Mouse (Mus musculus): ENCODE data around the gene Scamp5. TPM values are rescaled to one million over a fixed set of nuclear protein-coding genes. Genes with fewer than 3 reads are reported as not detected.
A peak's percentile ranks its signal among the peaks of the same experiment; 100 is the strongest.

Scamp5 gene
- 13.1 and 13.7 TPM in 2 replicates for polyA plus RNA-seq (2014; fragmentation: Nextera tagmentation; extraction: Ambion mirVana)

- Histone ChIP-seq H3K27me3 (replicated peaks; ENCODE audit: control insufficient read depth, insufficient read depth, low read length) (no peaks in the 10 kb centered on the region), H3K4me3 (ENCODE audit: low read depth, low read length) (peak within 1 kb of the TSS; percentile 74), H3K4me2 (ENCODE audit: low read length) (peak within 1 kb of the TSS; percentile 91), H3K36me3 (ENCODE audit: control insufficient read depth, insufficient read depth, low read length) (no peaks in the 10 kb centered on the region), H3K27ac (ENCODE audit: low read depth) (peak within 1 kb of the TSS; percentile 47; the same call in 1 of the 2 replicates), H3K9me3 (ENCODE audit: control insufficient read depth, low read length) (no peaks in the 10 kb centered on the region), H3K4me1 (replicated peaks; ENCODE audit: control insufficient read depth, insufficient read depth, low read length) (peaks cover 7% of the 10 kb centered on the region), H3K9ac (ENCODE audit: low read length) (peak within 1 kb of the TSS; percentile 78)
- 2% methylated on average over 48 of the region's 48 CpGs for WGBS
- DNase-seq (ENCODE audit: low spot score) (peak; percentile 95), ATAC-seq (replicated peaks; ENCODE audit: low FRiP score, low TSS enrichment, low read depth) (peak; percentile 87)
Measured at GRCm38 (mm10) chr9:57467896-57468549, at the start of gene Scamp5. Gene Scamp5, minus strand, starts transcription at chr9:57468060.

GRCm38 (mm10) chr9:57517113-57517512, 49.3 kb upstream of the Scamp5 start:
- no peak overlapping the region for H3K4me3 ChIP-seq (ENCODE audit: low read depth, low read length)
- no peaks in the 10 kb centered on the region for H3K36me3 ChIP-seq (ENCODE audit: control insufficient read depth, insufficient read depth, low read length)
- no peaks in the 10 kb centered on the region for H3K9me3 ChIP-seq (ENCODE audit: control insufficient read depth, low read length)
- WGBS, result 15% methylated on average over 3 of the region's 3 CpGs
- no peak overlapping the region for H3K4me2 ChIP-seq (ENCODE audit: low read length)
- peaks cover 7% of the 10 kb centered on the region for H3K4me1 ChIP-seq (replicated peaks; ENCODE audit: control insufficient read depth, insufficient read depth, low read length)
- ATAC-seq (replicated peaks; ENCODE audit: low FRiP score, low TSS enrichment, low read depth), result no peak
- H3K27me3 ChIP-seq (replicated peaks; ENCODE audit: control insufficient read depth, insufficient read depth, low read length), result no peaks in the 10 kb centered on the region
- no peak overlapping the region for H3K27ac ChIP-seq (ENCODE audit: low read depth)
- DNase-seq (ENCODE audit: low spot score), result peak; percentile 94
- H3K9ac ChIP-seq (ENCODE audit: low read length), result no peak overlapping the region

DNA sequence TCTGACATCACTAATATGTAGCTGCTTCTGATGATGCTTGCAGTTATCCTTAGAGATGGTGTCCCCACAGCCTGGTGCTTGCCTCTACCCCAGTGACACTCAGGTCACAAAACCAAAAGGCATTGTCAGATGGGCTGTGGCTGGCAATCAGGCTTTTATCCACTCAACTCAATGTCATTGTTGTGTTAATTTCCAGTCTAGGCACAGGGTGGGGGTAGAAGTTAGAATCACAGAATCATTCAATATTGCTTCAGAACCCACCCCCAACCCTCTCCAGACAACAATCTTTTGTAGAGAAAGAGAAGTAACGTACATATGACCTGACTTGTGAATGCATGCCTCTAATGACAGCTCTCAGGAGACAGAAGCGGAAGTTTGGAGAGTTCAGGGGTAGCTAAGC, 42.7 kb upstream of the Scamp5 start:
- Histone ChIP-seq H3K9ac (ENCODE audit: low read length) (no peak overlapping the region), H3K4me3 (ENCODE audit: low read depth, low read length) (no peak overlapping the region), H3K4me2 (ENCODE audit: low read length) (no peak overlapping the region), H3K4me1 (replicated peaks; ENCODE audit: control insufficient read depth, insufficient read depth, low read length) (peaks cover under 1% of the 10 kb centered on the region), H3K9me3 (ENCODE audit: control insufficient read depth, low read length) (no peaks in the 10 kb centered on the region), H3K27me3 (replicated peaks; ENCODE audit: control insufficient read depth, insufficient read depth, low read length) (peaks cover 10% of the 10 kb centered on the region), H3K36me3 (ENCODE audit: control insufficient read depth, insufficient read depth, low read length) (no peaks in the 10 kb centered on the region), H3K27ac (ENCODE audit: low read depth) (no peak overlapping the region)
- no peak for ATAC-seq (replicated peaks; ENCODE audit: low FRiP score, low TSS enrichment, low read depth)
- DNase-seq (ENCODE audit: low spot score), result no peak
- WGBS, result 76% methylated on average over 2 of the region's 2 CpGs

DNA sequence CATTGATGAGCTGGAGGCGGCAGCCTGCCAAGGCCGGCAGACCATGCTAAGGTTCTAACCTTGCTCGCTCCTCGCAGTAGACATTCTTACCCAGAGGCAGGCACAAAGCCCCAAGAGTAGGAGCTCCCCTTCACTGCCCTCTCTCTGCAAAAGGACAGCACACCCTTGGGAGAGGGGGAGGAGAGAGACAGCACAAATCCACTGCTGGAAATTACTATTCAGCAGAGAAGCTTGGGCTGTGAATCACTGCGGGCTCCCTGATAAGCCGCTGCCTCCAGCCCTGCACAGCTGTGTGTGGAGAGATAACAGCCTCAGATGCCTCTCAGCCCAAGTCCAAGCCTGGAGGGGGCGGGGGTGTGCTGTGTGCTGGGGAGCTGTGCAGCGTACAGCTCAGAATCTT, 37.8 kb upstream of the Scamp5 start:
- ATAC-seq (replicated peaks; ENCODE audit: low FRiP score, low TSS enrichment, low read depth) (peak; percentile 71), DNase-seq (ENCODE audit: low spot score) (peak; percentile 66)
- Histone ChIP-seq H3K9ac (ENCODE audit: low read length) (no peak overlapping the region), H3K27ac (ENCODE audit: low read depth) (no peak overlapping the region), H3K4me2 (ENCODE audit: low read length) (peak overlapping the region; percentile 13; the same call in 1 of the 2 replicates), H3K4me1 (replicated peaks; ENCODE audit: control insufficient read depth, insufficient read depth, low read length) (peaks cover 22% of the 10 kb centered on the region), H3K9me3 (ENCODE audit: control insufficient read depth, low read length) (no peaks in the 10 kb centered on the region), H3K36me3 (ENCODE audit: control insufficient read depth, insufficient read depth, low read length) (no peaks in the 10 kb centered on the region), H3K27me3 (replicated peaks; ENCODE audit: control insufficient read depth, insufficient read depth, low read length) (peaks cover 59% of the 10 kb centered on the region), H3K4me3 (ENCODE audit: low read depth, low read length) (no peak overlapping the region)
- 10% methylated on average over 8 of the region's 8 CpGs for WGBS

GRCm38 (mm10) chr9:57504891-57505290, 37.0 kb upstream of the Scamp5 start:
- Histone ChIP-seq H3K4me1 (replicated peaks; ENCODE audit: control insufficient read depth, insufficient read depth, low read length) (peaks cover 22% of the 10 kb centered on the region), H3K4me3 (ENCODE audit: low read depth, low read length) (peak overlapping the region; percentile 40; the same call in 1 of the 2 replicates), H3K9ac (ENCODE audit: low read length) (no peak overlapping the region), H3K4me2 (ENCODE audit: low read length) (peak overlapping the region; percentile 78; the same call in 1 of the 2 replicates), H3K27ac (ENCODE audit: low read depth) (no peak overlapping the region), H3K27me3 (replicated peaks; ENCODE audit: control insufficient read depth, insufficient read depth, low read length) (peaks cover 67% of the 10 kb centered on the region), H3K9me3 (ENCODE audit: control insufficient read depth, low read length) (no peaks in the 10 kb centered on the region), H3K36me3 (ENCODE audit: control insufficient read depth, insufficient read depth, low read length) (no peaks in the 10 kb centered on the region)
- no peak for DNase-seq (ENCODE audit: low spot score)
- WGBS, result 53% methylated on average over 10 of the region's 10 CpGs
- no peak for ATAC-seq (replicated peaks; ENCODE audit: low FRiP score, low TSS enrichment, low read depth)

GRCm38 (mm10) chr9:57504381-57504700, 36.5 kb upstream of the Scamp5 start:
- ATAC-seq (replicated peaks; ENCODE audit: low FRiP score, low TSS enrichment, low read depth) (peak; percentile 82), DNase-seq (ENCODE audit: low spot score) (peak; percentile 77)
- H3K27ac ChIP-seq (ENCODE audit: low read depth), result no peak overlapping the region
- peak overlapping the region; percentile 78 for H3K4me2 ChIP-seq (ENCODE audit: low read length)
- no peaks in the 10 kb centered on the region for H3K9me3 ChIP-seq (ENCODE audit: control insufficient read depth, low read length)
- no peaks in the 10 kb centered on the region for H3K36me3 ChIP-seq (ENCODE audit: control insufficient read depth, insufficient read depth, low read length)
- WGBS, result 1% methylated on average over 28 of the region's 34 CpGs
- peaks cover 73% of the 10 kb centered on the region for H3K27me3 ChIP-seq (replicated peaks; ENCODE audit: control insufficient read depth, insufficient read depth, low read length)
- H3K4me3 ChIP-seq (ENCODE audit: low read depth, low read length), result peak overlapping the region; percentile 40
- H3K9ac ChIP-seq (ENCODE audit: low read length), result peak overlapping the region; percentile 22
- H3K4me1 ChIP-seq (replicated peaks; ENCODE audit: control insufficient read depth, insufficient read depth, low read length), result peaks cover 22% of the 10 kb centered on the region

GRCm38 (mm10) chr9:57503622-57504380, 35.9 kb upstream of the Scamp5 start, which contains the start of gene Rpp25:
Gene Rpp25, plus strand, starts transcription at chr9:57504026.
- Histone ChIP-seq H3K4me1 (replicated peaks; ENCODE audit: control insufficient read depth, insufficient read depth, low read length) (peaks cover 22% of the 10 kb centered on the region), H3K36me3 (ENCODE audit: control insufficient read depth, insufficient read depth, low read length) (no peaks in the 10 kb centered on the region), H3K4me2 (ENCODE audit: low read length) (peak within 1 kb of the TSS; percentile 78), H3K27me3 (replicated peaks; ENCODE audit: control insufficient read depth, insufficient read depth, low read length) (peaks cover 76% of the 10 kb centered on the region), H3K9me3 (ENCODE audit: control insufficient read depth, low read length) (no peaks in the 10 kb centered on the region), H3K27ac (ENCODE audit: low read depth) (peak within 1 kb of the TSS; percentile 11; the same call in 1 of the 2 replicates), H3K9ac (ENCODE audit: low read length) (peak within 1 kb of the TSS; percentile 22), H3K4me3 (ENCODE audit: low read depth, low read length) (peak within 1 kb of the TSS; percentile 40)
- WGBS, result under 1% methylated on average over 46 of the region's 46 CpGs
- peak; percentile 76 for ATAC-seq (replicated peaks; ENCODE audit: low FRiP score, low TSS enrichment, low read depth)
- DNase-seq (ENCODE audit: low spot score), result peak; percentile 81

DNA sequence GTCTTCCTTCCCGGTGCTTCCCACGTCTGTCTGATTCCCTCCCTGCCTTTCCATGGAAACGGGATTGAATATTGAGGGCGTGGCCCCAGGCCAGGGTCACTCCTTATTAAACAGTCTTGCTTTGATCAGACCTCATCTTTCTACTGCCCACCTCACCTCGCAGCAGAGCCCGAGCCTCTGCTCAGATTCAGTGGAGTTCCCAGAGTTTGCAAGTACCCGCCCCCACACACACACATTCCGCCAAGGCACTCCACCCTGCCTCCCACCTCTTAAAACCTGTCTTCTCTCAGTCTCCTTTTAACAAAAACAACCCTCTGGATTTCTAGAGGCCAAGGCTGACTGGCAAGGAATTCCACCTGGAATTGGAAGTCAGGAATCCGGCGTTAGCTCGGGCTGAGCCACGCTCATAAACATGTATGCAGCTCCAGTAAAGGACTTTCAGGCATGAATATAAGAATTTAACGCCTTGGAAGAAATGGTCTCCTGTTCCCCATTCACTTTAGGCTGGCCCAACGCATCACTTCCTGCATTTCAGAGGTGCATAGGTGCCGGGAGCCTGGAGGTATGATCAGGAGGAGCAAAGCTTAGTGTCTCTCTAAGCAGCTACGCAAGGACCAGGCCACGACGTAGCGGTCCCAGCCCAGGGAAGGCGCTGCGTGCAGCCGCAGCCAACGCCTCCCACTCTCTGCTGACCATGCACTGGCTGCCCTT, 35.2 kb upstream of the Scamp5 start:
- peak overlapping the region; percentile 11; the same call in 1 of the 2 replicates for H3K27ac ChIP-seq (ENCODE audit: low read depth)
- H3K4me2 ChIP-seq (ENCODE audit: low read length), result peak overlapping the region; percentile 78
- peaks cover 80% of the 10 kb centered on the region for H3K27me3 ChIP-seq (replicated peaks; ENCODE audit: control insufficient read depth, insufficient read depth, low read length)
- no peaks in the 10 kb centered on the region for H3K9me3 ChIP-seq (ENCODE audit: control insufficient read depth, low read length)
- no peaks in the 10 kb centered on the region for H3K36me3 ChIP-seq (ENCODE audit: control insufficient read depth, insufficient read depth, low read length)
- peaks cover 22% of the 10 kb centered on the region for H3K4me1 ChIP-seq (replicated peaks; ENCODE audit: control insufficient read depth, insufficient read depth, low read length)
- H3K4me3 ChIP-seq (ENCODE audit: low read depth, low read length), result peak overlapping the region; percentile 40
- ATAC-seq (replicated peaks; ENCODE audit: low FRiP score, low TSS enrichment, low read depth) (no peak), DNase-seq (ENCODE audit: low spot score) (peak; percentile 60)
- no peak overlapping the region for H3K9ac ChIP-seq (ENCODE audit: low read length)
- 1% methylated on average over 23 of the region's 23 CpGs for WGBS

Data from intestine, embryonic 14.5 days (tissue).